Mouse (Mus musculus): ENCODE data around the gene Fam135a. TPM values are rescaled to one million over a fixed set of nuclear protein-coding genes. Genes with fewer than 3 reads are reported as not detected.

The Fam135a gene
- polyA plus RNA-seq, 1 experiment from 2014 or later, result 36.4 TPM

GRCm38 (mm10) chr1:24107971-24108773 is 8.0 kb upstream of the Fam135a start:
- 44% methylated on average over 10 of the region's 10 CpGs for WGBS
- Histone ChIP-seq H3K4me2 (ENCODE audit: low read length) (peak overlapping the region; percentile 29), H3K9ac (ENCODE audit: low read length) (no peak overlapping the region), H3K27me3 (replicated peaks; ENCODE audit: control insufficient read depth, insufficient read depth, low read length) (no peaks in the 10 kb centered on the region), H3K9me3 (ENCODE audit: control insufficient read depth, low read length) (no peaks in the 10 kb centered on the region), H3K4me1 (replicated peaks; ENCODE audit: control insufficient read depth, insufficient read depth, low read length) (no peaks in the 10 kb centered on the region), H3K27ac (ENCODE audit: low read depth) (peak overlapping the region; percentile 24), H3K36me3 (ENCODE audit: control insufficient read depth, insufficient read depth, low read length) (no peaks in the 10 kb centered on the region), H3K4me3 (ENCODE audit: low read depth, low read length) (no peak overlapping the region; the same call in 1 of the 2 replicates)
- ATAC-seq (replicated peaks; ENCODE audit: low FRiP score, low TSS enrichment, low read depth) (peak; percentile 77), DNase-seq (ENCODE audit: low spot score) (peak; percentile 54)

- 30% methylated on average over 11 of the region's 11 CpGs for WGBS
- ATAC-seq (replicated peaks; ENCODE audit: low FRiP score, low TSS enrichment, low read depth), result peak; percentile 33
These were observed 7.2 kb upstream of the Fam135a start for GRCm38 (mm10) chr1:24107378-24107777.

GRCm38 (mm10) chr1:24102579-24103149 is 2.5 kb upstream of the Fam135a start:
- 67% methylated on average over 10 of the region's 10 CpGs for WGBS
- DNase-seq (ENCODE audit: low spot score) (no peak), ATAC-seq (replicated peaks; ENCODE audit: low FRiP score, low TSS enrichment, low read depth) (no peak)
- no peak overlapping the region for H3K4me2 ChIP-seq (ENCODE audit: low read length)
- H3K27ac ChIP-seq (ENCODE audit: low read depth), result no peak overlapping the region
- no peaks in the 10 kb centered on the region for H3K27me3 ChIP-seq (replicated peaks; ENCODE audit: control insufficient read depth, insufficient read depth, low read length)
- no peak overlapping the region for H3K9ac ChIP-seq (ENCODE audit: low read length)
- no peaks in the 10 kb centered on the region; the same call in 1 of the 2 replicates for H3K4me1 ChIP-seq (replicated peaks; ENCODE audit: control insufficient read depth, insufficient read depth, low read length)
- H3K9me3 ChIP-seq (ENCODE audit: control insufficient read depth, low read length), result no peaks in the 10 kb centered on the region
- H3K4me3 ChIP-seq (ENCODE audit: low read depth, low read length), result no peak overlapping the region
- H3K36me3 ChIP-seq (ENCODE audit: control insufficient read depth, insufficient read depth, low read length), result no peaks in the 10 kb centered on the region

More at GRCm38 (mm10) chr1:24107378-24107777, 7.2 kb upstream of the Fam135a start:
- H3K27me3 ChIP-seq (replicated peaks; ENCODE audit: control insufficient read depth, insufficient read depth, low read length), result no peaks in the 10 kb centered on the region
- peak overlapping the region; percentile 12; the same call in 1 of the 2 replicates for H3K4me3 ChIP-seq (ENCODE audit: low read depth, low read length)
- H3K4me1 ChIP-seq (replicated peaks; ENCODE audit: control insufficient read depth, insufficient read depth, low read length), result no peaks in the 10 kb centered on the region
- peak overlapping the region; percentile 29 for H3K4me2 ChIP-seq (ENCODE audit: low read length)
- H3K27ac ChIP-seq (ENCODE audit: low read depth), result peak overlapping the region; percentile 24
- DNase-seq (ENCODE audit: low spot score), result no peak
- no peaks in the 10 kb centered on the region for H3K9me3 ChIP-seq (ENCODE audit: control insufficient read depth, low read length)
- H3K9ac ChIP-seq (ENCODE audit: low read length), result no peak overlapping the region
- no peaks in the 10 kb centered on the region for H3K36me3 ChIP-seq (ENCODE audit: control insufficient read depth, insufficient read depth, low read length)

- H3K27me3 ChIP-seq (replicated peaks; ENCODE audit: control insufficient read depth, insufficient read depth, low read length), result no peaks in the 10 kb centered on the region
- no peaks in the 10 kb centered on the region; the same call in 1 of the 2 replicates for H3K4me1 ChIP-seq (replicated peaks; ENCODE audit: control insufficient read depth, insufficient read depth, low read length)
- peak overlapping the region; percentile 81 for H3K4me3 ChIP-seq (ENCODE audit: low read depth, low read length)
- H3K4me2 ChIP-seq (ENCODE audit: low read length), result peak overlapping the region; percentile 73
- H3K27ac ChIP-seq (ENCODE audit: low read depth), result peak overlapping the region; percentile 82
- H3K9me3 ChIP-seq (ENCODE audit: control insufficient read depth, low read length), result no peaks in the 10 kb centered on the region
- ATAC-seq (replicated peaks; ENCODE audit: low FRiP score, low TSS enrichment, low read depth) (no peak), DNase-seq (ENCODE audit: low spot score) (no peak)
- H3K9ac ChIP-seq (ENCODE audit: low read length), result peak overlapping the region; percentile 75
- H3K36me3 ChIP-seq (ENCODE audit: control insufficient read depth, insufficient read depth, low read length), result no peaks in the 10 kb centered on the region
- 49% methylated on average over 6 of the region's 6 CpGs for WGBS
These were observed 773 bp upstream of the Fam135a start for GRCm38 (mm10) chr1:24100870-24101358.

DNA sequence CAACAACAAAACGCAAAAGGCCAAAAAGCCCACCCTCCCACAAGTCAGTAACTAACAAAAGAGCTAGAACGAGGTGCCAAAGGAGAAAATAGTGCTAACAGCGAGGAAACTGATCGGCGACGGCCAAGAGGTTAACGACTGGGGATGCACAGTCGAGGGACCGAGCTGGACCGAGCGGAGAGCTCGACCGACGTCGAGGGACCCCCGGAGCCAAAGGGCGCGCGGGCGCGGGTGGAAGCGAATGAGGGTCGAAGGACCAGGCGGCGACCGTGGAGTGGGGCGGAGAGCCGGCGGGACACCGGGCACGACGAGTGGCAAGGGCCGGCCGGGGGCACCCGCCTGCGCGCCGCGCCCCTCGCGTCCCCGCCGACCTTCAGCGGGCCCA is 608 bp downstream of the Fam135a start:
- Histone ChIP-seq H3K36me3 (ENCODE audit: control insufficient read depth, insufficient read depth, low read length) (no peaks in the 10 kb centered on the region), H3K27ac (ENCODE audit: low read depth) (peak overlapping the region; percentile 85), H3K4me3 (ENCODE audit: low read depth, low read length) (peak overlapping the region; percentile 81), H3K9me3 (ENCODE audit: control insufficient read depth, low read length) (no peaks in the 10 kb centered on the region), H3K9ac (ENCODE audit: low read length) (peak overlapping the region; percentile 91), H3K4me2 (ENCODE audit: low read length) (peak overlapping the region; percentile 73), H3K4me1 (replicated peaks; ENCODE audit: control insufficient read depth, insufficient read depth, low read length) (no peaks in the 10 kb centered on the region; the same call in 1 of the 2 replicates), H3K27me3 (replicated peaks; ENCODE audit: control insufficient read depth, insufficient read depth, low read length) (no peaks in the 10 kb centered on the region)
- 0% methylated on average over 43 of the region's 44 CpGs for WGBS
- DNase-seq (ENCODE audit: low spot score), result peak; percentile 79
- ATAC-seq (replicated peaks; ENCODE audit: low FRiP score, low TSS enrichment, low read depth), result no peak; the same call in 1 of the 2 replicates

DNA sequence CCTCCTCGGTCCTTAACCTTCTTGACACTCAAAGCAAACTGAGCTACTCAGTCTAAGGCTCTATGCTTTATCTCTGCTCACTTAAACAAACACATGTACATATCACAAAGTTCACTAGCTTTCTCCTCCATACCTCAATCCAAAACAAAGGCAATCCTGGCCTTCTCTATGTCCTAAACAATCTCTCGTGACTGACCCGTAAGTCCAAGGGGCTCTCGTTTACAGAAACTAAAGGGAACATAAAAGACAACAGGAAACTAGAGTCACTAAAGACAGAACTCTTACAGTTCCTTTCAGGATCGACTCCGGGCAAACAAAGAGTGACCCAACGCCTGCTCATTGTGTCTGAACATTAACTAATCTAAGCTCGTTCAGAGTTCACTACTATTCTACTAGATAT is 2.6 kb downstream of the Fam135a start:
- ATAC-seq (replicated peaks; ENCODE audit: low FRiP score, low TSS enrichment, low read depth) (no peak), DNase-seq (ENCODE audit: low spot score) (no peak)
- no peaks in the 10 kb centered on the region; the same call in 1 of the 2 replicates for H3K4me1 ChIP-seq (replicated peaks; ENCODE audit: control insufficient read depth, insufficient read depth, low read length)
- H3K27me3 ChIP-seq (replicated peaks; ENCODE audit: control insufficient read depth, insufficient read depth, low read length), result no peaks in the 10 kb centered on the region
- H3K36me3 ChIP-seq (ENCODE audit: control insufficient read depth, insufficient read depth, low read length), result no peaks in the 10 kb centered on the region
- H3K9ac ChIP-seq (ENCODE audit: low read length), result no peak overlapping the region
- H3K27ac ChIP-seq (ENCODE audit: low read depth), result peak overlapping the region; percentile 71
- peak overlapping the region; percentile 73 for H3K4me2 ChIP-seq (ENCODE audit: low read length)
- no peaks in the 10 kb centered on the region for H3K9me3 ChIP-seq (ENCODE audit: control insufficient read depth, low read length)
- WGBS, result 34% methylated on average over 8 of the region's 8 CpGs
- peak overlapping the region; percentile 18; the same call in 1 of the 2 replicates for H3K4me3 ChIP-seq (ENCODE audit: low read depth, low read length)

DNA sequence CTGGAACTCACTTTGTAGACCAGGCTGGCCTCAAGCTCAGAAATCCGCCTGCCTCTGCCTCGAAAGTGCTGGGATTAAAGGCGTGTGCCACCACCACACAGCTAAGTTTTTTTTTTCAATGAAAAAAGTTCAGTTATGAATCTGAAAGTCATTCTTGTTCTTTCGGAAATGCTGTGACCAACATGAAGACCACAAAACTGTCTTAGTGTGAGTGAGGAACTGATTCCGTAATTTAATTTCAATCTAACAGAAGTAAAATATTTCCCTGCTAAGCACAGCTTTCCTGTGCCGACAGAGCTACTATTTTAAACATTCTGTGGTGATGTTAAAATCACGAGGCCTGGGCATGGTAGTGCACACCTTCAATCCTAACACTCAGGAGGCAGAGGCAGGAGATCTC is 7.7 kb downstream of the Fam135a start:
- no peak overlapping the region for H3K4me3 ChIP-seq (ENCODE audit: low read depth, low read length)
- H3K9ac ChIP-seq (ENCODE audit: low read length), result no peak overlapping the region
- H3K27ac ChIP-seq (ENCODE audit: low read depth), result no peak overlapping the region
- no peaks in the 10 kb centered on the region for H3K27me3 ChIP-seq (replicated peaks; ENCODE audit: control insufficient read depth, insufficient read depth, low read length)
- 88% methylated on average over 7 of the region's 7 CpGs for WGBS
- no peak overlapping the region for H3K4me2 ChIP-seq (ENCODE audit: low read length)
- peaks cover 4% of the 10 kb centered on the region; the same call in 1 of the 2 replicates for H3K4me1 ChIP-seq (replicated peaks; ENCODE audit: control insufficient read depth, insufficient read depth, low read length)
- ATAC-seq (replicated peaks; ENCODE audit: low FRiP score, low TSS enrichment, low read depth), result no peak
- H3K36me3 ChIP-seq (ENCODE audit: control insufficient read depth, insufficient read depth, low read length), result no peaks in the 10 kb centered on the region
- DNase-seq (ENCODE audit: low spot score), result no peak
- no peaks in the 10 kb centered on the region for H3K9me3 ChIP-seq (ENCODE audit: control insufficient read depth, low read length)

DNA sequence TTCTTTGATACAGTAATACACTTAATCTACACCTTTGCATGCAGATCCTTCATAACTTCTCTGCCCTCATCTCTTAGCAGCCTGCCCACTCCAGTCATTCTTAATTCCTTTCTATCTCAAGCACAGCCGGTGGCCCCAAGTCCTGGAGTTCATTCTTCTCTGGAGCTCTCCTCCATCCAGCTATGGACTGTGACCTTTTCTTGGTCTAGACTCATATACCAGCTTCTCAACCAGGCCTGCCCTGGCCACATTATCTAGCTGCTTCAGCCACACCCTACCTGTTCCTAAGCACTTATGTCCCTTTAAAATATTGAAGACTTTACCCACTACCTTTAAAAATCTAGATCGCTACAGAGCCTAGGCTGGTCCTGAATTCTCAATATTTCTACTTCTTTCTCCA is 9.5 kb downstream of the Fam135a start:
- ATAC-seq (replicated peaks; ENCODE audit: low FRiP score, low TSS enrichment, low read depth), result no peak

More for the DNA sequence above, 9.5 kb downstream of the Fam135a start:
- Histone ChIP-seq H3K36me3 (ENCODE audit: control insufficient read depth, insufficient read depth, low read length) (no peaks in the 10 kb centered on the region), H3K27me3 (replicated peaks; ENCODE audit: control insufficient read depth, insufficient read depth, low read length) (no peaks in the 10 kb centered on the region), H3K9me3 (ENCODE audit: control insufficient read depth, low read length) (no peaks in the 10 kb centered on the region), H3K9ac (ENCODE audit: low read length) (no peak overlapping the region), H3K4me1 (replicated peaks; ENCODE audit: control insufficient read depth, insufficient read depth, low read length) (peaks cover 4% of the 10 kb centered on the region; the same call in 1 of the 2 replicates), H3K27ac (ENCODE audit: low read depth) (no peak overlapping the region), H3K4me3 (ENCODE audit: low read depth, low read length) (no peak overlapping the region), H3K4me2 (ENCODE audit: low read length) (no peak overlapping the region)
- WGBS, result 83% methylated on average over 2 of the region's 2 CpGs
- no peak for DNase-seq (ENCODE audit: low spot score)
